Mouse (Mus musculus): ENCODE results near the gene Gm3625.
A peak's percentile ranks its signal among the peaks of the same experiment; 100 is the strongest.

GRCm38 (mm10) chr12:4571864-4572263, 20.9 kb downstream of the Gm3625 start:
- TF ChIP-seq CTCF (IDR thresholded peaks at IDR 0.05; ENCODE audit: borderline replicate concordance, insufficient read depth, low read depth, low read length): peak; percentile 55; the same call in 1 of the 2 replicates
- no peak for TF ChIP-seq POLR2A (IDR thresholded peaks at IDR 0.05; ENCODE audit: borderline replicate concordance, insufficient read depth, low read length)

Data from cerebellum, adult 2 months (tissue).